Mouse (Mus musculus) yolk sac, embryonic 10.5 days (tissue): ENCODE data around the gene Tsga10.
A peak's percentile ranks its signal among the peaks of the same experiment; 100 is the strongest.

ENCODE experiments used
- DNase-seq: peaks from one replicate; pipeline ENCODE4 v3.0.0-alpha.2; 2017; ENCODE audit warnings: low spot score

The Tsga10 gene

DNA sequence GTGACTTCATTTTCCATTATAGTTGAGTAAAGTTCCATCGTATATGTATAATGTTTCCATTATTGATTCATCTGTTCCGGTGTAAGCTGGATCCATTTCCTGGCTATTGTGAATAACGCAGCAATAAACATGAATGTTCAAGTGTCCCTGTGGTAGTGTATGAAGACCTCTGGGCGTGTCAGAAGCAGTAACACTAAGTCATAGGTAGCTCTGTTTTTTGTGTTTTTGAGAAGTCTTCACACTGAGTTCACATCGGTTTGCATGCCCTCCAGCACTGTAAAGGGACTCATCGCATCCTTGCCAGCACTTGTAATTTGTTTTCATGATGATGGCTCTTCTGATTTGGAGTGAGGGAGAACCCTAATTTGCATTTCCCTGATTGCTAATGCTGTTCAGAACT lies at the start of gene Tsga10:
Gene Tsga10, minus strand, starts transcription at position 144 of the 400 bp plus-strand sequence.
- no peak for DNase-seq

DNA sequence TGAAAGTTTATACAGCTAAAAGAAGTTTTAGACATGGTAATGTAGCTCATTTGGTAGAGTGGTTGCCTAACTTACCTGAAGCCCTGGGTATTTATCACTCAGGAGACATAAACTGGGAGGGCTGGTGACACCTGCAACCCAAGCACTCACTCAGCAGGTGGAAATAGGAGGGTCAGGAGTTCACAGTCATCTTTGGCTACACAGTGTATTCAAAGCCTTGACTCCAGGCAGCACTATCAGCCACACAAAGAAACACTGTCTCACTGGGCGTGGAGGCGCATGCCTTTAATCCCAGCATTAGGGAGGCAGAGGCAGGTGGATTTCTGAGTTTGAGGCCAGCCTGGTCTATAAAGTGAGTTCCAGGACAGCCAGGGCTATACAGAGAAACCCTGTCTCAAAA lies 46.5 kb upstream of the Tsga10 start:
- DNase-seq: no peak

DNA sequence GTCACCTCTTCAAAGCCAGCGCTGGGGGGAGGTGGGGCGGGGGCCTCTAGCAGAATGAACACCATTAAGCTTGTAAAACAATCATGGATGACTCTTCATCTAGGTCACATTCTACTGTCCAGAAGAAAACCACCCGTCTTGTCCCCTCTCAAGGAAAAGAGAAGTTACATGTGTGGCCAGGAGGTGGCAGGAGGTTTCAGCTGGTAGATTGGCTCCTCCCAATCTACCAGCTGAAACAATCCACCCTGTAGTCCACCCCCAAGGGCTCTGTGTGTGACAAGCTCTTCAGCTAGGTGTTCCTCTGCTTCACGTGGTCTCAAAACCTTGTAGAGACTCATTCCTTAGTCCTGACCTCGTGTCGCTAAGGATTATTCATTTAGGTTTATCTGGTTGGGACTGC lies 36.9 kb upstream of the Tsga10 start:
- DNase-seq: no peak

DNA sequence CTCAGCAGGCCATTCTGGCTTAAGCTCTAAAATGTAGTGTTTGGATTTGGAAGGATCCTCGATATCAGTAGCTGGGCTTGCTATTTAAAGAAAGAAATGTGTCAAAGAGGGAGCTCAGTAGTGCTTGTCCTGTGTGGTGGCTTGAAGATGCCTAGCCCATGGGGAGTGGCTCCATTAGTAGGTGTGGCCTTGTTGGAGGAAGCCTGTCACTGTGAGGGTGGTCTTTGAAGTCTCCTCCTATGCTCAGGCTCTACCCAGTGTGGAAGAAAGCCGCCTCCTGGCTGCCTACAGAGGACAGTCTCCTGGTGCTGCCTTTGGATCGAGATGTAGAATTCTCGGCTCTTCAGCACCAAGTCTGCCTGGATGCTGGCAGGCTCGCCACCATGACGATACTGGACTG lies 34.1 kb upstream of the Tsga10 start:
- no peak for DNase-seq

DNA sequence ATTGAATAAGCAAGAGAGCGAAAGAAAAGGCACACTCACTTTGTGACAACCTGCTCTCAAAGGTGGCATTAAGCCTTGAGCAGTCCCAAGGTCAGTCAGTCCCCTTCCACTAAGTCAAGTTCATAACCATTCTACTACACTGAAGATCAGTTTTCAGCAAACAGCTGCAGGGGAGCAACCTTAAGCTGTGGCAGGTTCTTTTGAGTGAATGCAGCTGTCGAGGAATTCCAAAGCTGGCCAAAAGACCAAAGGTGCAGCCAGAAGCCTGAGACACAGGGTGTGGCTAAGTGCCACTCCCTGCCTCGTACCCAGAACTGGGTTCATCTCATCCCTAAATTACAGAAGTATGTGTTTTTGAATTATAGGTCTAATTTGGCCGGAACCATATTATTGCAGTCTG lies 33.6 kb upstream of the Tsga10 start:
- DNase-seq: no peak

DNA sequence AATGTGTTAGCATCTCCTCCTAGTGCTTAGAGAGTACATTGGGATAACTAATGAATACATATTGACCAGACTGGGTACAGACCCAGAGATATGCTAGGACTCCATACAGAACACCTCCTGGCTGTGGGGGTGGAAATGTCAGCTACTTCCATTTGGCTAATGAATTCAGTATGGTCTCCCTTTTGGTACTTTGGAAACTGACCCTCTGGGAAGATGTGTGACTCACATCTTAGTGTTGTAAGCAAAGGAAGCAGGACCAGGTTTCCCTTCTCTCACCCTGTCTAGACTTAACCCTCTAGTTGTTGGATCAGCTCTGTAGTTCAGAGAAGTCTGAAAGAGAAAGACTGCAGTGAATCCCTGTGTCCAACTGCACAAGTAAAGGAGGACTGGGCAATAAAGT lies 28.4 kb upstream of the Tsga10 start:
- no peak for DNase-seq

DNA sequence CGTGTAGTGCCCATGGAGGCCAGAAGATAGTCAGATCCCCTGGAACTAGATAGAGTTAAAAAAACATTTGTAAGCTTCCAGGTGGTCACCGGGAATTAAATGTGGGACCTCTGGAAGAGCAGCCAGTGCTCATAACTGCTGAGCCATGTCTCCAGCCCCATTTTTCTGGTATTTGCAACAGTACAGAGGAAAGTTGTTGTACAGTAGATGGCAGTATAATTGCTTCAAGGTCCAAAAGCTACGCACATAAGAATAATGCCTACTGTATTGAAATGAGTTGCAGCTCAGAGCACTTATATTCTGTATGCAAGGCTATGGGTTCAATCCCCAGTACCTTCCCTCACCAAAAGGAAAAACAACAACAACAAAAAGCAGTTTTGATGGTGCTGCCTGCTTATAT lies 25.2 kb upstream of the Tsga10 start:
- DNase-seq: no peak

DNA sequence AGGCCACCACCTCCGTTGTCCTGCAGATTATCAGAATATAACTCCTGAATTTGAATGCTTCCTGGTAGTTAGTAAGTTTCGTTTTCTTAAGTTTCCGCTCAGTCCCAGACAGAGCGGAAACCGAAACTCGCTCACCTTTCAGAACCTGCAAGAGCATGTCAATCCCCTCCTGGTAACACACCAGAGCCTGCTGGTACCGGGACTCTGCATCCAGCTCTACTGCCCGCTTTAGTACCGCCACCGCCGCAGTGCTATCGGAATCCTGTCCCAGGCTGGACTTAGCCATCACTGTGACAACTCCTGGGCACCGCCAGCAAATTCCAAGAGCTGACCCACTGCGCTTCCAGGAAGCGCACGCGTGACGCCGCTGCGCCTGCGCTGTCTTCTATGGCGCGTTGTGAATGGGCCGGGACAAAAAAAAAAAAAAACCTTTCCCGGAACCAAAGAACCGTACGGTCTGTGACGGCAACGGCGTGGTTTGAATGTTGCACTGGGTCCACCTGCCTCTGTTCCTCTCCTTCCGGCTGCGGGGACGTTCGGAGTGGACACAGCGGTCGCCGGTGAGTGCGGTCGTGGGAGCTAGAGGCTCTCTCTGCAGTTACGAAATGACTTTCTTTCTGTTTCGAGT lies 23.9 kb upstream of the Tsga10 start, which contains the start of the genes Mitd1 and Mrpl30:
Gene Mitd1, minus strand, starts transcription at position 387 of the 628 bp plus-strand sequence.
Gene Mrpl30, plus strand, starts transcription at position 453 of the 628 bp plus-strand sequence.
- peak; percentile 87 for DNase-seq

DNA sequence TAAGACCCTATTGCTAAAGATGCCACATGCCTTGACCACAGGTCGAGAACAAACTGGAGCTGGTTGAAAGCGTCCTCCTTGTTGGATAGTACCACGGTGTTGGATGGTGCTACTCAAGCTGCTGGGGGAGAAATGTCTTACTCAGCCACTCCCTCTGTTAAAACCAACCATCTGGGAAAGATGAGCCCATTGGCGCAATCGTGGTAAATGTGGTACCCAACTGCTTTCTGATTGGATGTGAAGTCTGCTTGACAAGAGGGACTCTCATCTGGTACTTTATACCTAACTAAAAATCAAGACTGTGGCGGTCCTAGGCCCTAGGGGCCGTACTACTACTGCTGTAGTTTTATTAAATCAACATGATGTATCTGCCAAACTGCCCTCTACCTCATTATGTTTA lies 23.0 kb upstream of the Tsga10 start:
- DNase-seq: no peak

DNA sequence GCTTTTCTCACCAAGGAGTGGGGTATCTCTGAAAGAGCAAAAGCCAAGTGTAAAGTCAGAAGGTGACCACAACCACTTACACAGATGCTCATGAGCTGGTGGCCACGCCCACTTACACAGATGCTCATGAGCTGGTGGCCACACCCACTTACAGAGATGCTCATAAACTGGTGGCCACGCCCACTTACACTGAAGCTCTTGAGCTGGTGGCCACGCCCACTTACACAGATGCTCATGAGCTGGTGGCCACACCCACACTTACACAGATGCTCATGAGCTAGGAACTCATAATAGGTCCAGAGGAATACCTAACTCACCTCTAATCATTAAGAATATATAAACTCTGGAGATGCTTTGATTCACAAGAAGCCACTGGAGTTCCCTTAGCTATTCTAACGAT lies 18.2 kb upstream of the Tsga10 start:
- no peak for DNase-seq

DNA sequence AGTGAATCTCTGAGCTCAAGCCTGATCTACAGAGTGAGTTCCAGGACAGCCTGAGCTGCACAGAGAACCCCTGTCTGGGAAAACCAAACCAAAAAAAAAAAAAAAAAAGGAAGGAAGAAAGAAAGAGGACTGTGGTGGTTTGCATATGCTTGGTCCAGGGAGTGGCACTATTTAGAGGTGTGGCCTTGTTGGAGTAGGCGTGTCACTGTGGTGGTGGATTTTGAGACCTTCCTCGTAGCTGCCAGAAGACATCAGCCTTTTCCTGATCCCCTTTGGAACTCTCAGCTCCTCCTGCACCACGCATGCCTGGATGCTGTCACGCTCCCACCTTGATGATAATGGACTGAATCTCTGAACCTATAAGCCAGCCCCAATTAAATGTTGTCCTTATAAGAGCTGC lies 17.2 kb upstream of the Tsga10 start:
- DNase-seq: no peak

DNA sequence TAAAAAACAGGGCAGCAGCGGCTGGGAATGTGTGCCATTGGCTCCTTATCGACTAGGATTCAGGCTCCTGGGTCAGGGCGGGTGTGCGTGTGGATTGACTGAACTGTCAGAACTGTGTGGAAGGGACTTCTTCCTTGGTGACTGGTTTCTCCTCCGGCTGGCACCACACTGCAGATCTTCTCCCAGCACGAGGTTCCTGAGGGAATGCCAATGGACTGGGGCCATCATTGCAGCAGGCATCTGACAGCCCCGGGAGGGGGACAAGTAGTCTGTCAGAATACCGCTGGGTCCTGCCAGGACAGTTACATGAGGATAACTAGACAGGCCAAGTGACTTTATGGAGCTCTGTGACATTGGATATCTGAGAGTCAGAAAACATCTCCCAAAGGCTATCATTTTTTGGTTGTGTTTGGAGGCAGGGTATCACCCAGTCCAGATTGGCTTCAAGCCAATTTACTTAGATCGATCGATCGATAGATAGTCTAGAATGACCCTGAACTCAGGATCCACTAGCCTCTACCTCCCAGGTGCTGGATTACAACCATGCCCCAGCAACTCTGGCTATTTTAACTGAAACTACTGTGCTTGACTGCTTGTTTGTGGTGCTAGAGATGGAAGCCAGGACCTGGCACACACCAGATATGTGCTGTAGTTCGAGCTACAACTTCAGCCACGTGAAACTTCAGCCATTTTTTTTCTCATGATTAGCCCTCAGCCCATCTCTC lies 11.7 kb upstream of the Tsga10 start:
- DNase-seq: no peak

DNA sequence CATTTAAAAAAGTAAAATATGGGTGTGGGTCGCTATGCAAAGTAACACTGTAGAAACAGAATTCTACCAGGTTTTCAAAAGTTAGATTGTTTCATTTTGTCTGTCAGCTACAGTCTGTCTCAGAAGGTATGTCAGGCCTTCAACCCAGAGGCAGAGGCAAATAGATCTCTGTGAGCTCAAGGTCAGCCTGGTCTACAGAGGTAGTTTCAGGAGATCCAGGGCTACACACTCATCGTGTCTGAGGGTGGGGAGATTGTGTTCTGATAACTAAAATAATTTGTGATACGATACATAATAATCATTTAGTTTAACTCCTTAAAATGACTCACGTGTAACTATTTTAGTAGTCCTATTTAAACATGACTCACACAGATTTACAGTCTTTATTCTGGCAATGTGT lies 6.9 kb upstream of the Tsga10 start:
- no peak for DNase-seq

DNA sequence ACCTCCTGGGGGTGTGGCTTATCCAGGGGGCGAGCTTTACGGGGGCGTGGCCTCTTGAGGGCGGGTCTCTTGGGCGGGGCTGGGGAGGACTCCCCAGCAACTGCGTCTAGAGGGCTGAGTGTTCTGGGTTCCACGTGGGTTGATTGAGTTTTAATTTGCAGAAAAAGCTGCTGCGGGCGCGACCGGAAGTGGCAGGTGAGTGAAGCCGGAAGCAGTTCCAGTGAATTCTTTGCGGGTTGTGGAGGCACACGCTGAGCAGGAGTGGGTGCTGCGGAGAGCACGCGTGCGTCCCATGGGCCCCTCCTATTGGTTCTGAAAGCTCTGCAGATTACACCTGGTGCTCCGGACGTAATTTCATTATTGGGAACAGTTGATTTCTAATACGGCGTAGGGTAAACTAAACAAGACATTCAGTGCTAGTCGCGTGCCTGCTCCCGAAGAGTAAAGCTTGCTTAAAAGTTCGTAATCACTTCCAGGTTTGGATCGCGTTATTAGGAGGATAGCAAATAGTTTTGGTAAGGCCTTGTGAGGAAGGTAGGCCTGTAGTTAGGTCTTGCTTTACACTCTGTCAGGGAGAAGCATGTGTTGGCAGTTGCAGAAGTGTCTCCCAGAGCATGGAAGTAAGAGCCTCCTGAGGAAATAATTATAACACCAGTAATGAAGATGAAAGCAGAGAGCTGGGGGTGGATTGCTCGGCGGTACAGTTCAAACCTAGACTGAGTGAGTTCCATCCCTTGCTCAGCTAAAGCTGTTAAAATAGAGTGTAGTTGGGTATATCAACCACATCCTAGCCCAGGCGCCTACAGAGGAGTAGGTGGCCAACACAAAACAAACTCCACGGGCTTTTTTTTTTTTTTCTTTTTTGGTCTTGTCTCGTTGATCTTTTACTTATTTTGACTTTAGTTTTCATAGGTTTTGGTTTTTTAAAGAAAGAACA lies 6.2 kb upstream of the Tsga10 start:
- peak; percentile 90 for DNase-seq

DNA sequence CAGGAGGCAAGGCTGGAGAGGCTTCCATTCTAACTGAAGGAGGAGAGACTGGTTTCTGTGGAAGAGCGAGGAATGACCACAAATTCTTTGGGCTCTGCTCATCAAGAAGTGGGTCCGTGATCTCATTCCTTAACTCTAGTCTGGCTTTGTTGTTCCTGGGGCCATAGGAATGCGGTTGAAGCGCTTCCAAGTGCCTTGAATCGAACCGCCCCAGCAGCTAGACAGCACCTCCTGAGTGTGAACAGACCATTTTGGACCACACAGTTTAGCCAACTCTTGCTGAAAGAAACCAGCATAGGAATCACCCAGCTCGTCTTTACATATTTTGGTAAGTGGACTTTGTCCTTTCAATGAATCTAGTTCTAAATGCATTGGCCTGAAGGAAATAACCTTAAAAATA lies 5.5 kb upstream of the Tsga10 start, which contains the start of gene Lipt1:
Gene Lipt1, plus strand, starts transcription at position 35 of the 400 bp plus-strand sequence.
- DNase-seq: no peak

DNA sequence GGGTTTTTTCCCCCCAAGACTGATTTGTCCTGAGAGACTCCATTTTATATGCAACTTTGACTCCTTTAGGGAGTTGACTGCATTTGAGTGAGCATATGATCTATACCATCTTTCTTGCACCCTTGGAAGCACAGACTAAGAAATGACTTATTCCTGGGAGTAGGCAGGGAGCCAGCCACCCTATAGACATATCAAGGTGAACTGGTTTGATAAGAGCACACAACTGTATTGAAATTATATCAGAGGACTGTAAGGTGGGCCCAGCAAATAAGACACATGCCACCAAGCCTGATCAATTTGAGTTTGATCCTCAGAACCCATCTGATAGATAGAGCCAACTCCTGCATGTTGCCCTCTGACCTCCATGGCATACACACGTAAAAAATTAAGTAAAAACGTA lies 3.1 kb upstream of the Tsga10 start:
- DNase-seq: no peak

DNA sequence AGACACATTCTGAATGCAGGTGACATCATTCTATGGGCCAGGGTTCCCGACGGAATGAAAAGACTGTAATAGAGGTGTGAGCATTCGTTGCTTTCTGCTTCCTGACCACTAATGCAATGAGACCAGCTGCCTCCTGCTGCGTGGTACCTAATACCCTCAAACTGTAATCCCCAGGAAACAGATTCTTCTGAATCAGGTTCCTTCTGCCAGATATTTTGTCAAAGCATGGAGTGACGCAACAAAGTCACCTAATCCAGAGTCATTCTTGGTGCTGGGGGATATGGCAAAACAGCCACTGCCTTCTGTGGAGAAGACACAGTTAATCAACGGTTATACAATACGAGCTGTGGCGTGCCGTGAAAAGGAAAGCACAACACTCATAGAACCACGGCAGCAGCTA lies 2.4 kb upstream of the Tsga10 start:
- no peak for DNase-seq

DNA sequence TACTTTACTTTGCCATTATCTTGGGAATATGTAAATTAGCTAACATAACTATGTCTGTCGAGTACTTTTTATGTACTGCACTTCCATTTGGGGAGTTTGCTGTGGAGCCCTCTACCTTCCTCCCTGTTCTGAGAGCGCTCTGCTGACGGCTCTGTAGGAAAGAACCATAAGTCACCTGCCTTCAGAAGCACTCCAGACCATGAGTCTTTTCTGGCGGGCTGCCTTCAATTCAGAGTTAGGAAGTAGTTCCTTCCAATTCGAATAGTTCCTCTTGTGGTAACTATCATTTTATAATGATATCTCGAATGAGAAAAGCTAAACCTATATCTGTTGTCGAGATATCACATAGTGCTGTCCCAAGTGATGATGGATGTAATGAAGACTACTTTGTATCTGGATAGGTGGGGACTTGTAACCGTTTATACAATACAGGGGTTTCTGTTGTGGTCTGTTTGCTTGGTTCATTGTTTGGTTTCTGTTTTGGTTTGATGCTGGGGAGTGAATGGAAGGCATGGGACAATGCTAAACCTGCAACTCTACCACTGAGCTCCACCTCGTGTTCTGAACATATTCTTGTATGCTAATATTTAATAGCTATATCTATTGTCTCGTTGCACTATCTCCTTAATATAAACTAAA lies 1.6 kb upstream of the Tsga10 start:
- DNase-seq: no peak

DNA sequence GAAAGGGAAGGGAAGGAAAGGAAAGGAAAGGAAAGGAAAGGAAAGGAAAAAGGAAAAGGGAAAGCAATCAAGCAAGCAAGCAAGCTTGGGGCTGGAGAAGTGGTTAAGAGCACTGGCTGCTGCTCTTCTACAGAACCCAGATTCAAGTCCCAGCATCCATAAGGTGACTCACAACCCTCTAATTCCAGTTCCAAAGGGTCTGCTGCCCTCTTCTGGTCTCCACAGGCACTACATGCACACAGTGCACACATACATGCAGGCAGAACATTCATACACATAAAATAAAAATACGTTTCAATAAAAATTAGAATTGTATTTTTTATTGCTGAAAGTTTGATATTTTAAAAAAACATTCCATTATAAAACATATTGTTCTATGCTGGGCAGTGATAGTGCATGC lies 827 bp upstream of the Tsga10 start:
- no peak for DNase-seq

DNA sequence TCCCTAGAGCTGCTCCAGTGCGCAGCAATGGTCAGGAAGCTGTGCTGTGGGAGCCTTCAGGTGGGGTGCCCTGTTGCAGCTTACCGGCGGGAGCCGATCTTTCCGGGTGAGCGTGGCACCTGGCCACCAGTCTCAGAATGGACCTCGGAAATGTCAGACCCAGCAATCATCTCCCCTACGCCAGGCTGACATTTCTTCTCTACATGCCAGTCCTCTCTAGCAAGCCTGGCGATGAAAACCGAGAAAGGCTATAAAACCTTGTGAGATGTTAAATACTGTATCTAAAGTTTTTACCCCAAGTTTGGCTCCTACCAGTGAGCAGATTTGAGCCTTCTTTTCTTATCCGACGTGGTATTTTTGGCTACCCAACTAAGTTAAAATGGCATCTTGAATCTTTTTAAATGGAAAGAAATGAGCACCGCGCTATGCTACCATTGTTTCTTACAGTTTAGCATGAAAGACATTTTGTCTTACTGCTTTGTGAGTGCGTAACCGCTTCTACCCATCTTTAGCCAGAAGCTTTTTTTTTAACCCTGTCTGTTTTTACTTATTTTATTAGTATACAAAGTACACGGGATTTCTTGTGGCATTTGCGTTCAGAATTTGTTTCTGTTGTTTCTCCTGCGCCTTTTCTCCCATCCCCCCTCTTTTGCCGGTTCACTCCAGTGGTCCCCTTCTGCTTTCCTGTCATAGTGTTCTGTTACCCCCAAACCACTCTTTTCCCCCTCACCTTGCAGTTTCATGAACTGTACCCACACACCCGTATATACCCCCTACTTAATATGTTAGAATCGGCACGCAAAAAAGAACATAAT lies 621 bp downstream of the Tsga10 start:
- no peak for DNase-seq
